ENCODE assay signal across 8 mouse cellular contexts in genomic region chr7:72305971-72306370, GRCm38 (mm10). TPM values are rescaled to one million over a fixed set of nuclear protein-coding genes. Genes with fewer than 3 reads are reported as not detected.
DNase-seq lines count a peak whose midpoint lies in the region; ATAC-seq and TF ChIP-seq lines count a peak whose summit lies in the region.

No protein-coding gene starts in this region.

- H3K4me1 ChIP-seq in forebrain, embryonic 11.5 days (replicated peaks; ENCODE audit: control insufficient read depth, insufficient read depth, low read length): 0 out of 2 replicates have a peak, but pooled peaks cover 2% of the 10 kb centered on the region

- peak overlapping the region; percentile 56 for H3K4me3 ChIP-seq in left cerebral cortex, adult 2 months
- H3K4me3 ChIP-seq in forebrain, embryonic 11.5 days (ENCODE audit: low read depth, low read length): peak overlapping the region; percentile 41

- DNase-seq in left cerebral cortex, adult 2 months (ENCODE audit: extremely low spot score in 1 of 2, low spot score in 2 of 2): peak in 1 of 2 experiments; percentile 9
- no peak for DNase-seq in left cerebral cortex, adult 9 months (ENCODE audit: low spot score in 2 of 2)
- DNase-seq in forebrain, embryonic 11.5 days (ENCODE audit: low spot score): no peak
- DNase-seq in kidney, adult 8-10 months: peak; percentile 1 to 2
- peak; percentile 37 for DNase-seq in lung, postnatal 10 days
- DNase-seq in left cerebral cortex, postnatal 10 days (ENCODE audit: extremely low spot score in 1 of 2, low spot score in 2 of 2): no peak
- DNase-seq in gastrocnemius, adult 18-20 months (ENCODE audit: low spot score): no peak
- DNase-seq in right cerebral cortex, adult 2 months (ENCODE audit: low spot score in 2 of 2): no peak

- no peaks in the 10 kb centered on the region for H3K36me3 ChIP-seq in forebrain, embryonic 11.5 days (ENCODE audit: control insufficient read depth, insufficient read depth, low read length)

- no peak for TF ChIP-seq CTCF in left cerebral cortex, adult 2 months (IDR thresholded peaks at IDR 0.05)

- no peak overlapping the region; the same call in 1 of the 2 replicates for H3K9ac ChIP-seq in forebrain, embryonic 11.5 days (ENCODE audit: low read length)

- peaks cover 4% of the 10 kb centered on the region; the same call in 1 of the 2 replicates for H3K27me3 ChIP-seq in forebrain, embryonic 11.5 days (ENCODE audit: control insufficient read depth, insufficient read depth, low read length)

- ATAC-seq in forebrain, embryonic 11.5 days (replicated peaks; ENCODE audit: low FRiP score): no peak

- peak overlapping the region; percentile 91 for H3K4me2 ChIP-seq in forebrain, embryonic 11.5 days (ENCODE audit: low read depth, low read length, severe bottlenecking)

- 2% methylated on average over 14 of the region's 14 CpGs for WGBS in forebrain, embryonic 11.5 days

- H3K27ac ChIP-seq in left cerebral cortex, adult 2 months: no peak overlapping the region
- no peak overlapping the region for H3K27ac ChIP-seq in forebrain, embryonic 11.5 days (ENCODE audit: low read depth, low read length)

- no peaks in the 10 kb centered on the region for H3K9me3 ChIP-seq in forebrain, embryonic 11.5 days (ENCODE audit: control insufficient read depth, low read length)

- intact Hi-C loops in left cerebral cortex, adult 2 months (cut with DNase I): no loop called here
- intact Hi-C loops in left cerebral cortex, postnatal 10 days (cut with DNase I): no loop called here

RNA-seq across cellular contexts. Expression of gene Mctp2, which starts 0.4 kb away (rescaled TPM):
- total RNA-seq in left cerebral cortex, adult 2 months (2021): 1 to 10 TPM; 1.5 to 2.2 TPM
- 0.08 and 0.09 TPM in 2 replicates for polyA plus RNA-seq in forebrain, embryonic 11.5 days (2014; fragmentation: Nextera tagmentation; extraction: Ambion mirVana)
- total RNA-seq in left cerebral cortex, postnatal 10 days (2021): 1 to 10 TPM; 1.2 to 1.6 TPM
- under 1 TPM; 0.05 to 0.12 TPM for total RNA-seq in gastrocnemius, adult 18-20 months (2021)

Comparison
In these comparisons a context has a peak if more than half of its experiments do, and no peak if none do; other contexts are left out.
1. DNase-seq: peak in kidney, adult 8-10 months (2 of 2) and lung, postnatal 10 days (single experiment); none in left cerebral cortex, adult 9 months (0 of 2), forebrain, embryonic 11.5 days (single experiment), left cerebral cortex, postnatal 10 days (0 of 2), gastrocnemius, adult 18-20 months (single experiment) and right cerebral cortex, adult 2 months (0 of 2).